Mouse (Mus musculus) forebrain, embryonic 15.5 days (tissue): ENCODE measurements around the gene Spsb4. TPM values are rescaled to one million over a fixed set of nuclear protein-coding genes. Genes with fewer than 3 reads are reported as not detected.

Source experiments
- ATAC-seq: fragments of 200-750 bp; cut with Nextera tagmentation; replicated peaks from 2 replicates; pipeline ENCODE4 v1.8.0; 2017; ENCODE audit warnings: mild to moderate bottlenecking, moderate TSS enrichment, moderate library complexity
- H3K27ac ChIP-seq: fragments of 300-500 bp; sonication (generic); replicated peaks from 2 replicates; pipeline ENCODE4 v1.5.1; 2015; ENCODE audit warnings: mild to moderate bottlenecking, inconsistent platforms
- H3K27me3 ChIP-seq: fragments of 300-500 bp; sonication (generic); 2 replicates; pipeline ENCODE4 v1.6.1; 2015; ENCODE audit warnings: inconsistent platforms
- H3K36me3 ChIP-seq: fragments of 300-500 bp; sonication (generic); 2 replicates; pipeline ENCODE4 v1.6.1; 2015; ENCODE audit warnings: mild to moderate bottlenecking, inconsistent platforms
- H3K4me1 ChIP-seq: fragments of 300-500 bp; sonication (generic); 2 replicates; pipeline ENCODE4 v1.6.1; 2015; ENCODE audit warnings: inconsistent platforms
- H3K4me2 ChIP-seq: fragments of 300-500 bp; sonication (generic); replicated peaks from 2 replicates; pipeline ENCODE4 v1.6.1; 2015; ENCODE audit warnings: mild to moderate bottlenecking, inconsistent platforms
- H3K4me3 ChIP-seq: fragments of 300-500 bp; sonication (generic); 2 replicates; pipeline ENCODE4 v1.5.1; 2015; ENCODE audit warnings: mild to moderate bottlenecking, inconsistent platforms
- H3K9ac ChIP-seq: fragments of 300-500 bp; sonication (generic); replicated peaks from 2 replicates; pipeline ENCODE4 v1.6.1; 2015; ENCODE audit warnings: mild to moderate bottlenecking, inconsistent platforms
- H3K9me3 ChIP-seq: fragments of 300-500 bp; sonication (generic); 2 replicates; pipeline ENCODE4 v1.6.1; 2016; ENCODE audit warnings: inconsistent platforms
- WGBS: fragments of 180-500 bp; shearing (Covaris S2); methylation state at CpG from one replicate; pipeline ENCODE4 v1.1.7; 2015; ENCODE audit warnings: mixed read lengths; 5-methylcytosine and 5-hydroxymethylcytosine counted together
- polyA plus RNA-seq: library from polyadenylated mRNA; unstranded; fragments of >200 nt; fragmentation: Nextera tagmentation; extraction: Ambion mirVana; gene quantifications from 2 replicates; pipeline ENCODE4 v1.2.1, GENCODE M21; 2015

The Spsb4 gene
- polyA plus RNA-seq, 1 experiment from 2014 or later = 24.7 TPM

DNA sequence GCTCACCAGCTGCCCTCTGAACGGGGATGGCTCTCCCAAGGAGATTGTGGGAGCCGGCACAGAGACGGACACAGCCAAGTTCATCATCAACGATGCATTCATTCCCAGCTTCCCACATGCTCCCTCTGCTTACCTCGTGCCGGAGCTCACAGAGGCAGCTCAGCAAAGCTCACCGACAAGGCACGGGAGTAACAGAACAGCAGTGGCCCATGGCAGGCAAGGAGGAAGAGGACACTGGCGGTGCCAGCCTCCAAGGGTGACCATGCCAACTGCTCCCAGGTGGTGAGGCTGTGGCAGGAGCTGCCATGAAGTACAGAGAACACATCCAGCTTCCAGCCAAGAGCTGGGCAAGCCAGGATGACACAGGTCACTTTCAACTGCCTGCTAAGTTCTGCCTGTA lies 45.6 kb downstream of the Spsb4 start:
- Histone ChIP-seq H3K27ac (0 out of 2 replicates have a peak overlapping the region, but pooled peaks have one; percentile 62), H3K9ac (no peak overlapping the region)
- 49% methylated on average over 9 of the region's 9 CpGs for WGBS

DNA sequence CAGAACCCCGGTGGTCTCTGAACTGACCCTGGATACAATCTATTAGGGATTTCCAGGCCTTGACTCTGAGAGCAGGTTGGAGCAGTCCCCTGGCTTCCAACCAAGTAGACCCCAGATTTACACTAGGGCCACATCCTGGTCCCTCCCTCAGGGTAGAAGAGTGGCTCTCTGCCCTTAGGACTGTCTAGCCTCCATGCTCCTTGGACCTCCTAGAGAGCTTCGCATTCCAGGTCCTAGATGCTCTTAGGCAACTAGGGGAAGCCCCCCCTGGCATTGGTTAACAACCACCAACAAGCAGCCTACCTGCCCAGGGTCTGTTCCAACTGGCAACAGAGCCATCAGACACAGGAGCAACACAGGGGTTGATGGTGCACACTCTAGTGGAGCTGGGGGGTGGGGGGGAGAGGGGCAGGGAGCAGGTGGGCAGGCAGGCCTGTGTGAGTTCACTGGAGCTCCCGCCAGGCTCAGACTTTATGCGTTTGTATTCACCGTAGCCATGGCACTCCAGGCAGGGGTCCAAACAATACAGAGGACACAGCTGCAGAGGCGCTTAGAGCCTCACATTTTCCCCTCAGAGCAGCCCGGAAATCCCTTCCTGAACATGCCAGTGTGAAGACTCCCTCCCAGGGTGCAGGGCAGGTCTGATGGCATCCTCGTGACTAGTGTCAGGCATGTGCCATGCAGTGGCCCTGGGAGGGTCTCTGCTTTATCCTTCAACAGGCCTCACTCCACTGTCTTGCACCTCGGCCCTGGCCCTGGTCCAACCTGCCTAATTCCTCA lies 46.8 kb downstream of the Spsb4 start:
- Histone ChIP-seq H3K4me2 (no peak overlapping the region), H3K4me1 (peaks cover 23% of the 10 kb centered on the region), H3K36me3 (no peaks in the 10 kb centered on the region), H3K9ac (no peak overlapping the region), H3K4me3 (no peak overlapping the region), H3K27me3 (no peaks in the 10 kb centered on the region), H3K27ac (peak overlapping the region; percentile 62), H3K9me3 (no peaks in the 10 kb centered on the region)
- ATAC-seq = peak; percentile 80
- WGBS = 28% methylated on average over 9 of the region's 9 CpGs

More for the DNA sequence above, 45.6 kb downstream of the Spsb4 start:
- no peak overlapping the region for H3K4me2 ChIP-seq
- peaks cover 35% of the 10 kb centered on the region for H3K4me1 ChIP-seq
- H3K4me3 ChIP-seq = no peak overlapping the region
- no peaks in the 10 kb centered on the region for H3K9me3 ChIP-seq
- ATAC-seq = no peak
- no peaks in the 10 kb centered on the region for H3K27me3 ChIP-seq
- no peaks in the 10 kb centered on the region for H3K36me3 ChIP-seq

DNA sequence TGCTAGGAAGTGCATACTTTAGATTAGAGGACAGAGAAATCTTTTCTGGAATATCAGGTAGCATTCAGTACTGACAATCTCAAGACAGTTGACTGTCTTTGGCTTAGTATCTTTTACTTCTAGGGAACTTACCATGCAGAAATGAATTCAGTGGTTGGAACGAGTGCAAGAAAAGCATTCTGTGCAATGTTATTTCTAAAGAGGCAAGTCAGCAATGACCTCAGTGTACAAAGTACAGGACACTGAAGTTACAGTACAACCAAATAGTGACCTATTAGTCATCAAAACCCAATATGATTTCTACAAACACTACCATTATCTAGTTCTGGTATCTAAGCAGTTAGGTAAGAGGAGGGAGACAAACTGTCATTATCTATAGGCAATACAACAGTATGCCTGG lies 51.1 kb downstream of the Spsb4 start:
- H3K9me3 ChIP-seq = no peaks in the 10 kb centered on the region
- 86% methylated on average over 1 of the region's 1 CpGs for WGBS

DNA sequence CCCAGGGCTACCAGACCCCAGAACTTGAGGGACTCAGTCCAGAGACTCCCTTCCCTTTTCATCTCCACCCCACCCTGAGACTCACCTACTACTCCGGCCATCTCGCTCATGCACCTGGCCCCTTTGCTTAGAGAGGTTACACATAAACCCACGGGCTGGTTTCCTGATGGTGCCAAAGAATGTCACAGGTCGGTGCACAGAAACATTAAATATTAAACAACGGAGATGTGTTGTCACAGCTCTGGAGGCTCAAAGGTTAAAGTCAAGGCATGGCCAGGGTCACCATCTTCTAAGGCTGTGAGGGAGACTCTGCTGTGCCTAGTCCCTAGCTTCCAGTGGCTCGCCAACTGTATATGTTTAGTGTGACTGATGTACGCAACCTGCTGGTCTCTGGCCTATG lies 52.2 kb downstream of the Spsb4 start:
- H3K27me3 ChIP-seq = no peaks in the 10 kb centered on the region
- 97% methylated on average over 7 of the region's 7 CpGs for WGBS
- no peak overlapping the region for H3K4me2 ChIP-seq
- no peaks in the 10 kb centered on the region for H3K36me3 ChIP-seq
- H3K9ac ChIP-seq = no peak overlapping the region
- H3K27ac ChIP-seq = no peak overlapping the region
- H3K4me3 ChIP-seq = no peak overlapping the region
- no peaks in the 10 kb centered on the region for H3K9me3 ChIP-seq
- ATAC-seq = no peak
- H3K4me1 ChIP-seq = peaks cover 8% of the 10 kb centered on the region

More for the DNA sequence above, 51.1 kb downstream of the Spsb4 start:
- Histone ChIP-seq H3K27ac (no peak overlapping the region), H3K4me3 (no peak overlapping the region), H3K4me2 (no peak overlapping the region), H3K4me1 (peaks cover 18% of the 10 kb centered on the region), H3K36me3 (no peaks in the 10 kb centered on the region), H3K27me3 (no peaks in the 10 kb centered on the region), H3K9ac (no peak overlapping the region)
- no peak for ATAC-seq

- Histone ChIP-seq H3K4me2 (no peak overlapping the region), H3K27ac (no peak overlapping the region), H3K4me3 (no peak overlapping the region), H3K36me3 (no peaks in the 10 kb centered on the region), H3K27me3 (no peaks in the 10 kb centered on the region), H3K9me3 (no peaks in the 10 kb centered on the region), H3K4me1 (peaks cover 7% of the 10 kb centered on the region), H3K9ac (no peak overlapping the region)
- 62% methylated on average over 13 of the region's 13 CpGs for WGBS
- ATAC-seq = no peak
These were observed 55.0 kb downstream of the Spsb4 start for GRCm38 (mm10) chr9:96963443-96964215.

GRCm38 (mm10) chr9:96962714-96963113 lies 55.9 kb downstream of the Spsb4 start:
- H3K9ac ChIP-seq = no peak overlapping the region
- no peaks in the 10 kb centered on the region for H3K27me3 ChIP-seq
- 62% methylated on average over 8 of the region's 8 CpGs for WGBS
- no peak overlapping the region for H3K27ac ChIP-seq
- H3K9me3 ChIP-seq = no peaks in the 10 kb centered on the region
- H3K4me2 ChIP-seq = no peak overlapping the region
- H3K4me1 ChIP-seq = peaks cover 4% of the 10 kb centered on the region; the same call in 1 of the 2 replicates
- no peak overlapping the region for H3K4me3 ChIP-seq
- ATAC-seq = no peak
- no peaks in the 10 kb centered on the region for H3K36me3 ChIP-seq

DNA sequence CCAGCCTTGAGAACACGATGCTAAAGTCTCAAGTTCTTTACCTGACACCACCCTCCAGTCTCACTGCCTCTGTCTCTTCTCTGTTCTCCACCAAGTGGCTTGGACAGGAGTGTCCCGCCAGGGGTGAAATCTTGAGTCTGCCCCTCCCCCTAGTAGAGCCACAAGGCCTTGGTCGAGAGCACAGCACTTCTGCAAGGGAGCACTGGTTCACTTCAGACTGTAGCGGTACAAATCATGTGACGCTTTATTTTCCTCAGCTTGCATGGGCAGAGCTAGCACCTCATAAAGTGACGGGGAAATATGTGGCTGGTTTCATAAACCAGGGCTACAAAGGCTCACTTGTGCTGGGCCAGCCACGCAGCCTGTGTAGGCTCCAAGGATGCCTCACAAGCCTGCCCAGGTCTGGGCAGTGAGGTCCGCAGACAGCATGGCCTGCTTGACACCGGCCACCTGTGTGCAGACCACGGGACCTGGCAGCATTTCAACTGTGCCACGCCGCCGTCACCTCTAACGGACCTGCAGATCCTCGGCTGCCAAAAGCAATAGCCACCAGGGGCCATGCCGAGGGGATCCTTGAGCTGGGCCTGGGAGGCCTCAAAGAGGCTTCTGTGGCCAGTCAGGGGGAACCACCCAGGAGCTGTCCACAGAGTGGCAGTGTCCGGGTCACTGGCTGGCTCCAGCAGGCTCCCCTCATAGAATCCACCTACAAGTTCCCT lies 56.5 kb downstream of the Spsb4 start:
- 63% methylated on average over 17 of the region's 17 CpGs for WGBS

GRCm38 (mm10) chr9:96961006-96961405 lies 57.6 kb downstream of the Spsb4 start:
- no peaks in the 10 kb centered on the region for H3K27me3 ChIP-seq
- H3K4me3 ChIP-seq = no peak overlapping the region
- H3K9me3 ChIP-seq = no peaks in the 10 kb centered on the region
- H3K27ac ChIP-seq = no peak overlapping the region
- peaks cover 18% of the 10 kb centered on the region for H3K4me1 ChIP-seq
- H3K36me3 ChIP-seq = no peaks in the 10 kb centered on the region
- no peak overlapping the region for H3K9ac ChIP-seq
- H3K4me2 ChIP-seq = no peak overlapping the region
- 55% methylated on average over 7 of the region's 7 CpGs for WGBS
- ATAC-seq = no peak

More for the DNA sequence above, 56.5 kb downstream of the Spsb4 start:
- H3K4me3 ChIP-seq = no peak overlapping the region
- no peak overlapping the region for H3K4me2 ChIP-seq
- peaks cover 9% of the 10 kb centered on the region for H3K4me1 ChIP-seq
- no peak overlapping the region for H3K27ac ChIP-seq
- H3K9me3 ChIP-seq = no peaks in the 10 kb centered on the region
- H3K36me3 ChIP-seq = no peaks in the 10 kb centered on the region
- no peaks in the 10 kb centered on the region for H3K27me3 ChIP-seq
- no peak overlapping the region for H3K9ac ChIP-seq
- ATAC-seq = no peak

DNA sequence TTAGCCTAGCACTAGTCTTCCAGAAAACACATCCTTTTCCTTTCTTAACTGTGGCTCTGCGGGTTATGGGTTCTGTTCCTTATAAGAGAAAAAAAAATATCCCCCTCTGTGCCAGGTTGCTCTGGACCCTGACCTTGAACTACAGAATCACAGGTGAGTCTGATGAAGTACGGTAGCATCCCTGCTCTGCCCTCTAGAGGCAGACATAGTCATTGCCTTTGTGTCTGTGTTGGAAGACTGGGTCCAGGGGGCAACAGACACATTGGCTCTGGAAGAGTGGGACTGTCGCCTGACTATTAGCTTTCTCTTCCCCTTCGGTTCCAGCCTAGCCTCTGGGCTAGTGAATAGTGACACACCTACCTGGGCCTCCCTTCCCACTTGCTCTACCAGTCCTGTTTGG lies 58.4 kb downstream of the Spsb4 start:
- 87% methylated on average over 4 of the region's 4 CpGs for WGBS
- no peak overlapping the region for H3K27ac ChIP-seq
- no peak for ATAC-seq
- no peak overlapping the region for H3K9ac ChIP-seq
- H3K9me3 ChIP-seq = no peaks in the 10 kb centered on the region
- H3K4me2 ChIP-seq = no peak overlapping the region
- peaks cover 18% of the 10 kb centered on the region for H3K4me1 ChIP-seq
- H3K4me3 ChIP-seq = no peak overlapping the region
- no peaks in the 10 kb centered on the region for H3K36me3 ChIP-seq
- no peaks in the 10 kb centered on the region for H3K27me3 ChIP-seq

DNA sequence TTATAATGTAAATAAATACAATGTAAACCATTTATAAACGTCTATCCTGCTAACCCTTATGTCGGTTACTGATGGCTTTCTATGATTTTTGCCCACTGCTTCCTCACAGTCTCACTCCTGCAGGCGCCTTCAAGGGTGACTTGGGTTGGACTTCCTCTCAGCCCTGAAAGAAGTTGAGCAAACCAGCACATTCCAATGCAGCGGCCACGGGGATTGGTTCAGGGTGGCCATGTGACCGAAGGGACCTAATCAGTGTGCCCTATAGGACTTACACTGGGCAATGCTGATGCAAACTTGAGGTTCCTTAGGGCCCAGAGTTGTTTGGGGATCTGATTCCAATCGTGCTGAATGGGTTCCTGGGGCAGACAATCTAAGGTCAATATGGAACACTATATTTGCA lies 59.2 kb downstream of the Spsb4 start:
- Histone ChIP-seq H3K27me3 (no peaks in the 10 kb centered on the region), H3K27ac (no peak overlapping the region), H3K4me1 (peaks cover 22% of the 10 kb centered on the region), H3K4me2 (no peak overlapping the region), H3K9me3 (no peaks in the 10 kb centered on the region), H3K36me3 (no peaks in the 10 kb centered on the region), H3K9ac (no peak overlapping the region), H3K4me3 (no peak overlapping the region)
- ATAC-seq = no peak
- 94% methylated on average over 7 of the region's 7 CpGs for WGBS

- no peak overlapping the region for H3K9ac ChIP-seq
- H3K27ac ChIP-seq = no peak overlapping the region
- peaks cover 22% of the 10 kb centered on the region for H3K4me1 ChIP-seq
These were observed 60.5 kb downstream of the Spsb4 start for GRCm38 (mm10) chr9:96958009-96958615.

More at GRCm38 (mm10) chr9:96958009-96958615, 60.5 kb downstream of the Spsb4 start:
- Histone ChIP-seq H3K4me2 (no peak overlapping the region), H3K27me3 (no peaks in the 10 kb centered on the region), H3K4me3 (no peak overlapping the region), H3K9me3 (no peaks in the 10 kb centered on the region), H3K36me3 (no peaks in the 10 kb centered on the region)
- ATAC-seq = no peak
- WGBS = 7% methylated on average over 6 of the region's 6 CpGs
